Mouse (Mus musculus) bone marrow macrophage, adult 2 months (primary cell): ENCODE measurements around the gene Abcb1a.

ENCODE experiments used
- CTCF ChIP-seq: IDR thresholded peaks from 2 replicates; pipeline ENCODE4 v1.5.1; 2012; ENCODE audit warnings: low read depth, mild to moderate bottlenecking, low read length, moderate library complexity
- POLR2A ChIP-seq: IDR thresholded peaks from 2 replicates; pipeline ENCODE4 v1.6.1; 2012; ENCODE audit warnings: mild to moderate bottlenecking, low read depth, low read length, borderline replicate concordance

DNA sequence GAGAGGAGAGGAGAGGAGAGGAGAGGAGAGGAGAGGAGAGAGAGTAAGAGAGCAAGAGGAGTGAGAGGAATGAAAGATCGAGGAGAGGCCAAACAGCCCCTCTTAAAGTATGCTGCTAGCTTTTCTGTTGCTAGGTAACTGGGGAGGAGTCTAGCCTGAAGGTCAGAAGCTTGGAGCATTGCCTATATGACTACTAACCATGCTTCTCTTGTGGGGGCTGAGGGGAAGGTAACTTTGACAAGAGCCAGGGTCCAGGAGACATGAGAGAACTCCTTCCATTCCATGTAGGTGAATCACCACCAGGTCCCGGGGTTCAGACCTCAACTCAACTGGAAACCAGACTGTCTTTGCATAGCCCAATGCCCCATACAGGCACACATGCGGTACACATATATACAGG lies 113.0 kb downstream of the Abcb1a start:
- no peak for TF ChIP-seq CTCF
- TF ChIP-seq POLR2A = no peak
